8 mouse cellular contexts compared by ENCODE assay signal in genomic region chr1:192091806-192092772, GRCm38 (mm10). TPM values are rescaled to one million over a fixed set of nuclear protein-coding genes. Genes with fewer than 3 reads are reported as not detected.
DNase-seq lines count a peak whose midpoint lies in the region; ATAC-seq and TF ChIP-seq lines count a peak whose summit lies in the region.

Gene Traf5 (minus strand): TSS chr1:192092559.

- H3K9ac ChIP-seq in forebrain, embryonic 13.5 days = peak within 1 kb of the TSS; percentile 66
- H3K9ac ChIP-seq in neural tube, embryonic 15.5 days (replicated peaks) = peak within 1 kb of the TSS; percentile 52

- no peak within 1 kb of the TSS for H3K27ac ChIP-seq in forebrain, embryonic 13.5 days
- H3K27ac ChIP-seq in neural tube, embryonic 15.5 days (replicated peaks) = peak within 1 kb of the TSS; percentile 20; the same call in 1 of the 2 replicates

- intact Hi-C loops in heart, postnatal 10 days (cut with DNase I) = loop anchor here (2.0 kb wide), 1 partner anchor 29 kb away; no protein-coding TSS in a partner anchor

- peak within 1 kb of the TSS; percentile 85 for H3K4me2 ChIP-seq in forebrain, embryonic 13.5 days
- H3K4me2 ChIP-seq in neural tube, embryonic 15.5 days = peak within 1 kb of the TSS; percentile 88

- ATAC-seq in forebrain, embryonic 13.5 days = peak; percentile 99
- ATAC-seq in neural tube, embryonic 15.5 days (ENCODE audit: low FRiP score) = peak; percentile 98

- 3% methylated on average over 63 of the region's 63 CpGs for WGBS in forebrain, embryonic 13.5 days
- 2% methylated on average over 63 of the region's 63 CpGs for whole genome bisulfite sequencing in neural tube, embryonic 15.5 days

- peaks cover 8% of the 10 kb centered on the region for H3K4me1 ChIP-seq in E14TG2a.4 (replicated peaks; ENCODE audit: low read depth, low read length)
- peaks cover 6% of the 10 kb centered on the region for H3K4me1 ChIP-seq in forebrain, embryonic 13.5 days
- H3K4me1 ChIP-seq in neural tube, embryonic 15.5 days = peaks cover 7% of the 10 kb centered on the region

- no peak for TF ChIP-seq CTCF in E14TG2a.4 (conservative IDR thresholded peaks at IDR 0.05; ENCODE audit: low read length)

- H3K9me3 ChIP-seq in E14TG2a.4 (ENCODE audit: low read length) = no peaks in the 10 kb centered on the region
- H3K9me3 ChIP-seq in forebrain, embryonic 13.5 days (replicated peaks) = no peaks in the 10 kb centered on the region
- H3K9me3 ChIP-seq in neural tube, embryonic 15.5 days (replicated peaks) = no peaks in the 10 kb centered on the region

- H3K4me3 ChIP-seq in E14TG2a.4 (replicated peaks; ENCODE audit: low read length) = peak within 1 kb of the TSS; percentile 80
- peak within 1 kb of the TSS; percentile 55 for H3K4me3 ChIP-seq in forebrain, embryonic 13.5 days
- H3K4me3 ChIP-seq in neural tube, embryonic 15.5 days (replicated peaks) = peak within 1 kb of the TSS; percentile 53

- DNase-seq in c-Kit-positive CD71-positive TER-119-positive erythroid progenitor cells, embryonic 14.5 days (ENCODE audit: low spot score) = peak; percentile 93
- DNase-seq in heart, postnatal 10 days = peak; percentile 97 to 98
- peak; percentile 94 for DNase-seq in layer of hippocampus, adult 11-12 months (ENCODE audit: low spot score)
- peak; percentile 98 for DNase-seq in lung, adult 18-20 months
- peak; percentile 95 for DNase-seq in testis, postnatal 14 days (ENCODE audit: low spot score)

- H3K36me3 ChIP-seq in E14TG2a.4 (ENCODE audit: insufficient read depth, low read length) = no peaks in the 10 kb centered on the region
- no peaks in the 10 kb centered on the region for H3K36me3 ChIP-seq in forebrain, embryonic 13.5 days (ENCODE audit: poor library complexity, severe bottlenecking)
- no peaks in the 10 kb centered on the region for H3K36me3 ChIP-seq in neural tube, embryonic 15.5 days

- H3K27me3 ChIP-seq in E14TG2a.4 (ENCODE audit: insufficient read depth, low read length) = peaks cover 44% of the 10 kb centered on the region
- H3K27me3 ChIP-seq in forebrain, embryonic 13.5 days = peaks cover 25% of the 10 kb centered on the region
- peaks cover 18% of the 10 kb centered on the region for H3K27me3 ChIP-seq in neural tube, embryonic 15.5 days (replicated peaks)

RNA-seq across cellular contexts. Expression of gene Traf5, which starts in this region (rescaled TPM):
- polyA plus RNA-seq in forebrain, embryonic 13.5 days (2015; fragmentation: Nextera tagmentation; extraction: Ambion mirVana) = 2.7 and 4.1 TPM in 2 replicates
- total RNA-seq in heart, postnatal 10 days (2021) = 10 to 100 TPM in 1 of 2 experiments, 1 to 10 TPM in 1; 8.6 to 11.7 TPM
- 1.7 and 5.8 TPM in 2 replicates for polyA plus RNA-seq in neural tube, embryonic 15.5 days (2015; fragmentation: Nextera tagmentation; extraction: Ambion mirVana)
